ENCODE assay signal across 8 mouse cellular contexts in the genomic region with DNA sequence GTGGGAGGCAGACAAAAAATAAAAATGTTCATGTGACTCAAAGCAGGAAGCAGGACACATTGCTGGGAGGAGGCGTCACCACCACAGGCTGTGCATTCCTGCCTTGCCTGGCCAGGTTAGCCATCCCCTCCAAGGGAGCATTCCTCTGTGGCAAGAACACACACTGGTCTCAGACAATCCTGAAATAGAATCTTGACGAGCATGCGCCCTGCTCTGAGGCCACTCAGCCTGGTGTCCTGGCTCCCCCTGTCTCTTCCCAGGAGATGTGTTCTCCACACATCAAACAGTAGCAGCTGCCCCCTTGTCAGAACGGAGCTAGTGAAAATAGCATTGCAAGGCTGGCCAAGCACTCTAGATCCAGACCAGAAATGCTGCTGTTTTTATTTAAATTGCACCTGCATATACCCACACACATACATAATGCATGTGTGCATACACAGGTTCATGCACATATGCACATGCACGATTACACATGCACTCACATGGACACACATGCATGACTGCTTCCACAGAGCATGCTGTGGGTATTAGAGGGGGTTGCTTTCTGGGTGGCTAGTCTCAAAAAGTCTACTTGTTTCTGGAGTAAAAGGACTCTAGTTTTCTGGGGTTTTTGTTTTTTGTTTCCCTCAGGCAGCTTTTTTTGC.
DNase-seq lines count a peak whose midpoint lies in the region; ATAC-seq and TF ChIP-seq lines count a peak whose summit lies in the region.

No protein-coding gene starts in this region.

- no peaks in the 10 kb centered on the region for H3K79me2 ChIP-seq in C2C12 (ENCODE audit: control insufficient read depth, insufficient read depth)
- H3K79me2 ChIP-seq in myocyte (ENCODE audit: control insufficient read depth, insufficient read depth), result no peaks in the 10 kb centered on the region

- peaks cover 32% of the 10 kb centered on the region for H3K4me1 ChIP-seq in forebrain, embryonic 12.5 days
- H3K4me1 ChIP-seq in heart, embryonic 16.5 days (ENCODE audit: control insufficient read depth, insufficient read depth, low read length), result peaks cover 43% of the 10 kb centered on the region
- H3K4me1 ChIP-seq in liver, embryonic 12.5 days, result peaks cover 44% of the 10 kb centered on the region

- H3K4me2 ChIP-seq in forebrain, embryonic 12.5 days, result peak overlapping the region; percentile 25
- H3K4me2 ChIP-seq in heart, embryonic 16.5 days (ENCODE audit: low read depth, low read length), result peak overlapping the region; percentile 42
- H3K4me2 ChIP-seq in liver, embryonic 12.5 days, result peak overlapping the region; percentile 10; the same call in 1 of the 2 replicates
- H3K4me2 ChIP-seq in myocyte (ENCODE audit: low read depth), result peak overlapping the region; percentile 75

- H3K9ac ChIP-seq in forebrain, embryonic 12.5 days, result no peak overlapping the region; the same call in 1 of the 2 replicates
- peak overlapping the region; percentile 22 for H3K9ac ChIP-seq in heart, embryonic 16.5 days (ENCODE audit: low read length)
- no peak overlapping the region for H3K9ac ChIP-seq in liver, embryonic 12.5 days

- H3K9me3 ChIP-seq in forebrain, embryonic 12.5 days, result no peaks in the 10 kb centered on the region
- no peaks in the 10 kb centered on the region for H3K9me3 ChIP-seq in heart, embryonic 16.5 days (replicated peaks; ENCODE audit: control insufficient read depth, low read length)
- H3K9me3 ChIP-seq in liver, embryonic 12.5 days (replicated peaks), result no peaks in the 10 kb centered on the region

- H3K4me3 ChIP-seq in C2C12 (ENCODE audit: insufficient read depth, poor library complexity, severe bottlenecking) (no peak overlapping the region), myocyte (no peak overlapping the region)
- H3K4me3 ChIP-seq in forebrain, embryonic 12.5 days (replicated peaks), result no peak overlapping the region
- 0 out of 2 replicates have a peak overlapping the region, but pooled peaks have one; percentile 2 for H3K4me3 ChIP-seq in heart, embryonic 16.5 days (ENCODE audit: low read length)
- no peak overlapping the region for H3K4me3 ChIP-seq in liver, embryonic 12.5 days

- no peaks in the 10 kb centered on the region for H3K36me3 ChIP-seq in C2C12 (ENCODE audit: control insufficient read depth, insufficient read depth)
- H3K36me3 ChIP-seq in forebrain, embryonic 12.5 days (replicated peaks), result no peaks in the 10 kb centered on the region
- no peaks in the 10 kb centered on the region for H3K36me3 ChIP-seq in heart, embryonic 16.5 days (ENCODE audit: control insufficient read depth, insufficient read depth)
- no peaks in the 10 kb centered on the region for H3K36me3 ChIP-seq in liver, embryonic 12.5 days
- H3K36me3 ChIP-seq in myocyte (ENCODE audit: control insufficient read depth, insufficient read depth), result no peaks in the 10 kb centered on the region

- H3ac ChIP-seq in C2C12 (ENCODE audit: control insufficient read depth, insufficient read length, low read depth) (peak overlapping the region; percentile 44), myocyte (ENCODE audit: control insufficient read depth, insufficient read length) (no peak overlapping the region)

- H3K79me3 ChIP-seq in C2C12 (ENCODE audit: low read depth), result no peaks in the 10 kb centered on the region

- DNase-seq in brain, embryonic 18.5 days (ENCODE audit: low read depth, low spot score), result peak; percentile 49
- DNase-seq in kidney, postnatal 14 days, result peak; percentile 90
- peak; percentile 30 for DNase-seq in thymus, postnatal 25 days

- peak overlapping the region; percentile 69 for H3K27ac ChIP-seq in forebrain, embryonic 12.5 days
- H3K27ac ChIP-seq in heart, embryonic 16.5 days (ENCODE audit: low read length), result peak overlapping the region; percentile 86
- peak overlapping the region; percentile 74 for H3K27ac ChIP-seq in liver, embryonic 12.5 days

- TF ChIP-seq CTCF in C2C12 (IDR thresholded peaks at IDR 0.05; ENCODE audit: control insufficient read depth, insufficient read depth, insufficient read length), result peak; percentile 46

- H3K27me3 ChIP-seq in C2C12 (ENCODE audit: control insufficient read depth, insufficient read depth, insufficient read length) (no peaks in the 10 kb centered on the region), myocyte (ENCODE audit: control insufficient read depth, insufficient read depth, insufficient read length) (no peaks in the 10 kb centered on the region)
- H3K27me3 ChIP-seq in forebrain, embryonic 12.5 days, result no peaks in the 10 kb centered on the region
- H3K27me3 ChIP-seq in heart, embryonic 16.5 days (ENCODE audit: control insufficient read depth, insufficient read depth, low read length), result no peaks in the 10 kb centered on the region
- H3K27me3 ChIP-seq in liver, embryonic 12.5 days (replicated peaks), result no peaks in the 10 kb centered on the region

- ATAC-seq in forebrain, embryonic 12.5 days (ENCODE audit: low FRiP score), result peak; percentile 88
- ATAC-seq in heart, embryonic 16.5 days (replicated peaks; ENCODE audit: extremely low read depth, insufficient read depth, low FRiP score), result peak; percentile 85
- ATAC-seq in liver, embryonic 12.5 days, result peak; percentile 62

- peak; percentile 29 for TF ChIP-seq POLR2A in myocyte (IDR thresholded peaks at IDR 0.05; ENCODE audit: insufficient read length, low read depth)

- WGBS in forebrain, embryonic 12.5 days, result 19% methylated on average over 5 of the region's 5 CpGs
- WGBS in heart, embryonic 16.5 days, result 15% methylated on average over 5 of the region's 5 CpGs
- WGBS in liver, embryonic 12.5 days (ENCODE audit: insufficient replicate concordance), result 28% methylated on average over 5 of the region's 5 CpGs

TF ChIP-seq in C2C12, 6 proteins besides CTCF, POLR2A, EP300 and RAD21:
- TF ChIP-seq FOSL1 (IDR thresholded peaks at IDR 0.05; ENCODE audit: insufficient read depth, low read length, poor library complexity, severe bottlenecking) (peak; percentile 17), MYOG (IDR thresholded peaks at IDR 0.05; ENCODE audit: control insufficient read depth, extremely low read depth, insufficient read length) (no peak), CEBPB (IDR thresholded peaks at IDR 0.05; ENCODE audit: low read depth) (no peak), MYOD1 (IDR thresholded peaks at IDR 0.05; ENCODE audit: control insufficient read depth, insufficient read length, low read depth) (peak; percentile 75), MAX (IDR thresholded peaks at IDR 0.05) (peak; percentile 71), USF1 (IDR thresholded peaks at IDR 0.05; ENCODE audit: low read depth) (peak; percentile 84)
TF ChIP-seq in C2C12: peak in this region for 4.

TF ChIP-seq in myocyte, 11 proteins besides CTCF, POLR2A, EP300 and RAD21:
- TF ChIP-seq E2F4 (IDR thresholded peaks at IDR 0.05; ENCODE audit: insufficient read depth) (no peak), CEBPB (IDR thresholded peaks at IDR 0.05; ENCODE audit: insufficient read depth, poor library complexity, severe bottlenecking) (peak; percentile 54), REST (IDR thresholded peaks at IDR 0.05; ENCODE audit: insufficient read depth, insufficient read length) (no peak), TCF3 (IDR thresholded peaks at IDR 0.05; ENCODE audit: insufficient read length, low read depth) (peak; percentile 84), MAX (IDR thresholded peaks at IDR 0.05; ENCODE audit: low read depth) (no peak), POLR2AphosphoS2 (IDR thresholded peaks at IDR 0.05; ENCODE audit: insufficient read length, low read depth) (peak; percentile 48), SRF (IDR thresholded peaks at IDR 0.05; ENCODE audit: control insufficient read depth, insufficient read length, low read depth) (peak; percentile 79), MYOD1 (IDR thresholded peaks at IDR 0.05; ENCODE audit: control insufficient read depth in 1 of 3, insufficient read length in 2 of 3, low read depth in 2 of 3) (peak in 2 of 3 experiments; percentile 60 to 87), MYOG (IDR thresholded peaks at IDR 0.05; ENCODE audit: control insufficient read depth in 1 of 3, insufficient read depth in 1 of 3, insufficient read length in 2 of 3, low read depth in 2 of 3) (peak; percentile 50 to 93 (median 52)), USF1 (IDR thresholded peaks at IDR 0.05; ENCODE audit: low read depth) (peak; percentile 79), TCF12 (IDR thresholded peaks at IDR 0.05; ENCODE audit: insufficient read depth, poor library complexity, severe bottlenecking) (no peak)

Comparison
In these comparisons a context has a peak if more than half of its experiments do, and no peak if none do; other contexts are left out.
1. DNase-seq: peak in every context shown above with its lines; median percentile 90 in kidney, postnatal 14 days; 49 in brain, embryonic 18.5 days; 30 in thymus, postnatal 25 days.
2. H3K4me2 ChIP-seq: peak in every context shown above with its lines; median percentile 75 in myocyte; 42 in heart, embryonic 16.5 days; 25 in forebrain, embryonic 12.5 days; 10 in liver, embryonic 12.5 days.